Mouse (Mus musculus): Measurements from ENCODE around the gene Zfyve16. TPM values are rescaled to one million over a fixed set of nuclear protein-coding genes. Genes with fewer than 3 reads are reported as not detected.

The Zfyve16 gene
- polyA plus RNA-seq (2015; fragmentation: Nextera tagmentation; extraction: Ambion mirVana): 6.8 and 8.4 TPM in 2 replicates

GRCm38 (mm10) chr13:92530721-92531211 is at the start of gene Zfyve16:
Gene Zfyve16, minus strand, starts transcription at chr13:92530868.
- WGBS: under 1% methylated on average over 46 of the region's 46 CpGs
- H3K4me3 ChIP-seq (ENCODE audit: low read depth, low read length): peak within 1 kb of the TSS; percentile 71
- 0 out of 2 replicates have a peak, but pooled peaks have one; percentile 11 for TF ChIP-seq CTCF (IDR thresholded peaks at IDR 0.05)
- no peak for TF ChIP-seq EP300 (IDR thresholded peaks at IDR 0.05)
- peak within 1 kb of the TSS; percentile 73 for H3K4me2 ChIP-seq (replicated peaks; ENCODE audit: low read depth, low read length)
- H3K9ac ChIP-seq (replicated peaks; ENCODE audit: low read depth): peak within 1 kb of the TSS; percentile 76
- DNase-seq (ENCODE audit: low spot score) (peak; percentile 98), ATAC-seq (peak; percentile 96)
- no peaks in the 10 kb centered on the region for H3K4me1 ChIP-seq (ENCODE audit: insufficient read depth, low read depth, low read length)
- no peaks in the 10 kb centered on the region for H3K9me3 ChIP-seq (ENCODE audit: low read length)
- H3K27me3 ChIP-seq (replicated peaks; ENCODE audit: insufficient read depth, low read length): no peaks in the 10 kb centered on the region
- H3K27ac ChIP-seq (ENCODE audit: low read length): peak within 1 kb of the TSS; percentile 94
- no peaks in the 10 kb centered on the region for H3K36me3 ChIP-seq (ENCODE audit: insufficient read depth, low read length)

GRCm38 (mm10) chr13:92578210-92578609 is 47.5 kb upstream of the Zfyve16 start:
- ATAC-seq (no peak), DNase-seq (ENCODE audit: low spot score) (no peak)
- H3K9ac ChIP-seq (replicated peaks; ENCODE audit: low read depth): no peak overlapping the region
- no peaks in the 10 kb centered on the region for H3K9me3 ChIP-seq (ENCODE audit: low read length)
- no peaks in the 10 kb centered on the region for H3K27me3 ChIP-seq (replicated peaks; ENCODE audit: insufficient read depth, low read length)
- 72% methylated on average over 4 of the region's 4 CpGs for WGBS
- H3K27ac ChIP-seq (ENCODE audit: low read length): no peak overlapping the region
- no peak for TF ChIP-seq CTCF (IDR thresholded peaks at IDR 0.05)
- TF ChIP-seq EP300 (IDR thresholded peaks at IDR 0.05): no peak
- no peaks in the 10 kb centered on the region for H3K36me3 ChIP-seq (ENCODE audit: insufficient read depth, low read length)
- H3K4me1 ChIP-seq (ENCODE audit: insufficient read depth, low read depth, low read length): no peaks in the 10 kb centered on the region
- no peak overlapping the region for H3K4me2 ChIP-seq (replicated peaks; ENCODE audit: low read depth, low read length)
- H3K4me3 ChIP-seq (ENCODE audit: low read depth, low read length): no peak overlapping the region

GRCm38 (mm10) chr13:92576688-92577087 is 46.0 kb upstream of the Zfyve16 start:
- Histone ChIP-seq H3K27ac (ENCODE audit: low read length) (no peak overlapping the region), H3K4me1 (ENCODE audit: insufficient read depth, low read depth, low read length) (no peaks in the 10 kb centered on the region), H3K9me3 (ENCODE audit: low read length) (no peaks in the 10 kb centered on the region), H3K4me3 (ENCODE audit: low read depth, low read length) (no peak overlapping the region), H3K4me2 (replicated peaks; ENCODE audit: low read depth, low read length) (no peak overlapping the region), H3K27me3 (replicated peaks; ENCODE audit: insufficient read depth, low read length) (no peaks in the 10 kb centered on the region), H3K36me3 (ENCODE audit: insufficient read depth, low read length) (no peaks in the 10 kb centered on the region), H3K9ac (replicated peaks; ENCODE audit: low read depth) (no peak overlapping the region)
- ATAC-seq (no peak), DNase-seq (ENCODE audit: low spot score) (no peak)
- 65% methylated on average over 6 of the region's 6 CpGs for WGBS
- TF ChIP-seq CTCF (IDR thresholded peaks at IDR 0.05) (no peak), EP300 (IDR thresholded peaks at IDR 0.05) (no peak)

GRCm38 (mm10) chr13:92576072-92576471 is 45.4 kb upstream of the Zfyve16 start, which contains the start of gene Spz1:
Gene Spz1, minus strand, starts transcription at chr13:92576172.
- Histone ChIP-seq H3K27me3 (replicated peaks; ENCODE audit: insufficient read depth, low read length) (no peaks in the 10 kb centered on the region), H3K4me1 (ENCODE audit: insufficient read depth, low read depth, low read length) (no peaks in the 10 kb centered on the region), H3K9ac (replicated peaks; ENCODE audit: low read depth) (no peak within 1 kb of the TSS), H3K9me3 (ENCODE audit: low read length) (no peaks in the 10 kb centered on the region), H3K27ac (ENCODE audit: low read length) (no peak within 1 kb of the TSS), H3K36me3 (ENCODE audit: insufficient read depth, low read length) (no peaks in the 10 kb centered on the region), H3K4me2 (replicated peaks; ENCODE audit: low read depth, low read length) (no peak within 1 kb of the TSS), H3K4me3 (ENCODE audit: low read depth, low read length) (no peak within 1 kb of the TSS)
- no peak for TF ChIP-seq EP300 (IDR thresholded peaks at IDR 0.05)
- no peak for TF ChIP-seq CTCF (IDR thresholded peaks at IDR 0.05)
- DNase-seq (ENCODE audit: low spot score) (no peak), ATAC-seq (no peak)

GRCm38 (mm10) chr13:92559429-92559828 is 28.8 kb upstream of the Zfyve16 start:
- TF ChIP-seq EP300 (IDR thresholded peaks at IDR 0.05): no peak
- no peak for ATAC-seq
- no peak overlapping the region for H3K27ac ChIP-seq (ENCODE audit: low read length)

GRCm38 (mm10) chr13:92557229-92557628 is 26.6 kb upstream of the Zfyve16 start:
- DNase-seq (ENCODE audit: low spot score): no peak
- WGBS: 48% methylated on average over 2 of the region's 2 CpGs

More at GRCm38 (mm10) chr13:92559429-92559828, 28.8 kb upstream of the Zfyve16 start:
- Histone ChIP-seq H3K4me3 (ENCODE audit: low read depth, low read length) (no peak overlapping the region), H3K4me1 (ENCODE audit: insufficient read depth, low read depth, low read length) (no peaks in the 10 kb centered on the region), H3K36me3 (ENCODE audit: insufficient read depth, low read length) (no peaks in the 10 kb centered on the region), H3K9me3 (ENCODE audit: low read length) (no peaks in the 10 kb centered on the region), H3K9ac (replicated peaks; ENCODE audit: low read depth) (no peak overlapping the region), H3K27me3 (replicated peaks; ENCODE audit: insufficient read depth, low read length) (no peaks in the 10 kb centered on the region), H3K4me2 (replicated peaks; ENCODE audit: low read depth, low read length) (no peak overlapping the region)
- 78% methylated on average over 5 of the region's 5 CpGs for WGBS
- DNase-seq (ENCODE audit: low spot score): no peak

More at GRCm38 (mm10) chr13:92557229-92557628, 26.6 kb upstream of the Zfyve16 start:
- no peaks in the 10 kb centered on the region for H3K4me1 ChIP-seq (ENCODE audit: insufficient read depth, low read depth, low read length)
- no peak overlapping the region for H3K27ac ChIP-seq (ENCODE audit: low read length)
- no peaks in the 10 kb centered on the region for H3K36me3 ChIP-seq (ENCODE audit: insufficient read depth, low read length)
- H3K9me3 ChIP-seq (ENCODE audit: low read length): no peaks in the 10 kb centered on the region
- H3K4me2 ChIP-seq (replicated peaks; ENCODE audit: low read depth, low read length): no peak overlapping the region
- H3K9ac ChIP-seq (replicated peaks; ENCODE audit: low read depth): no peak overlapping the region
- TF ChIP-seq EP300 (IDR thresholded peaks at IDR 0.05) (no peak), CTCF (IDR thresholded peaks at IDR 0.05) (no peak)
- H3K4me3 ChIP-seq (ENCODE audit: low read depth, low read length): no peak overlapping the region
- ATAC-seq: no peak
- no peaks in the 10 kb centered on the region for H3K27me3 ChIP-seq (replicated peaks; ENCODE audit: insufficient read depth, low read length)

All from lung, postnatal 0 days (tissue).